Mouse (Mus musculus): Measurements from ENCODE around the gene Gcnt1.

Gene Gcnt1

DNA sequence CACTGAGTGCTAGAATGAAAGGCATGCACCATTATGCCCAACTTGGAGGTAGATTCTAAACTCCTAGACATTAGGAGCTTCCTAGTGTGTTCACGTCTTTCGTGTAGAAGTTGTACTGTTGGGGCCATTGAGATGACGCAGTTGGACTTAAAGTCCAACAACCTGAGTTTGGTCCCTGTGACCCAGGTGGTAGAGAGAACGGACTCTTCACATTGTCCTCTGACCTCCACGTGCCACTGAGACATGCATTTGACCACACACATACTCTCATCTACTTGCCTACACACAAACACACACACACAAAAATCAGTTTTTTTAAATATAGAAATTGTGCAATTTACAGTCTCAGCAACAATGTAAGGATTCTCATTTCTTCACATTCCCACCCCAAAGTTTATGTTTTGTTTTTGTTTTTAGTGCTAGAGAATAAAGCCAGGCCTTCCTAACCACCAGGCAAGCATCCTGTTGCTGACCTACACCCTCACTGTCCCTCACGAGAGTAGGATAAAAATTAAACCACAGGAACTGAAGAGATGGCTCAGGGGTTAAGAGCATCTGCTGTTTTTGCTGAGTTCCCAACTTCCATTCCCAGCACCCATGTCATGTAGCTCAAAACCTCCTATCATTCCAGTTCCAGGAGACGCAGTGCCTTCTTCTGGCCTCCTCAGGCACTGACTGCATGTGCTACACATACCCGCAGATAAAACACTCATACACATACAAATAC, 6.1 kb downstream of the Gcnt1 start:
- no peak for DNase-seq

DNA sequence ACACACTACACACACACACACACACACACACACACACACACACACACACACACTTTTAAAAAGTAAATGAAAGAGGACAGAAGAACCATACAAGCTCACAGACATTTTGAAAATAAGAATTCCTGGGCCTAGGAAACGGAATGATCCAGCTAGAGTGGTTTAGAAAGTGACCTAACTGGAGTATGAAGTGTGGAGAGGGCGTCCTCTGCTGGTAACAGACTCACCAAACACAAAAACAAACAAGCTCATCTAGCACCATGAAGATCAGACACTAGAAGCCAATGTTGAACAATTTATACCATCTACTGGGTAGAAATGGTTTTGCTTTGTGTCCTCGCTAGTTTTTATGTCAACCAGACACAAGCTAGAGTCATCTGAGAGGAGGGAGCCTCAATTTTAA, 7.9 kb downstream of the Gcnt1 start:
- DNase-seq, result peak in 1 of 2 experiments; percentile 14

- DNase-seq, result no peak
Observed at GRCm38 (mm10) chr19:17361181-17361580, 11.5 kb downstream of the Gcnt1 start.

DNA sequence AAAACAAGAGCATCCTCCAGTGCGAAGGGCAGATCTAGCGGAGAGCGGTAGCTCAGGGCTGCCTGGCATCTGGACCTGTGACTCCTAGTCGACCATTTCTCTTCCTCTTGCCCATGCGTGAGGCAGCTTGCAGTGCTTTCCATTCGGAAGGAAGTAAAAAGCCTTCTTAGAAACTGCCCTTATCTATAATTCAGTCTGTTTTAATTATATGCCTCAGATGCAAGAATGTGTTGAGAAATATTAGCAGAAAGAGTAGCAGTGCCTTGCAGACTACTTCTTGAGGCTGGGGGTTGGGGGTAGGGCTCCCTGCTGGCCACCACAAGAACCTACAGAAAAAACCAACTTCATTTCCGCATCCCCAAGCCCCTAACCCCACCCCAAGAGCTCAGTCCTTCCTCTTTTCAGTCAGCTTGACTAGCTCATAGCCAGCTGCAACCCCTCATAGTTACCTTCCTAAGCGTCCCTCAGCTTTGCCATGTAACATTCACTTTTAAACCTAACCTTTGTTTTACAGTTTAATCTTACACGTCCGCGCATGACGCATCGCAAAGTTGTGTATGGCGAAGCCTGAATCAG, 13.2 kb downstream of the Gcnt1 start:
- no peak for DNase-seq

DNA sequence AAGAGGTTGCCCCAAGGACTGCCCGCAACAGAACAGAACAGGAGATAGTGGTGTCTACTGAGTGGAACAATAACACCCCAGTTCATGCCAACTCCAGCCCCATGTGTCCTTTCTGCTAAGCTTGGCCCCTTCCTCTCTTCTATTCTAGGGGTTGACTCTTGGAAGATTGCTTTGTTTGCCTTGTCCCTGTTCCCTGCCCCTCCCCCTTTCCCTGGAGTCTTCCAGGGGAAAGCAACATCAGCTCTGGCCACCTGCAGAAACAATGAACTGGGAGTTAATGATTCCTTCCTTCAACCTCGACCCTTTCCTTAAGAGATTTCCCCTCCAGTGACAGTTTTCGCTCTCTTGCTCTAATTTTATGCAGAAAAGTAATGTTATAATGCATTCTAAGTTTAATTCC, 15.3 kb downstream of the Gcnt1 start:
- no peak for DNase-seq

DNA sequence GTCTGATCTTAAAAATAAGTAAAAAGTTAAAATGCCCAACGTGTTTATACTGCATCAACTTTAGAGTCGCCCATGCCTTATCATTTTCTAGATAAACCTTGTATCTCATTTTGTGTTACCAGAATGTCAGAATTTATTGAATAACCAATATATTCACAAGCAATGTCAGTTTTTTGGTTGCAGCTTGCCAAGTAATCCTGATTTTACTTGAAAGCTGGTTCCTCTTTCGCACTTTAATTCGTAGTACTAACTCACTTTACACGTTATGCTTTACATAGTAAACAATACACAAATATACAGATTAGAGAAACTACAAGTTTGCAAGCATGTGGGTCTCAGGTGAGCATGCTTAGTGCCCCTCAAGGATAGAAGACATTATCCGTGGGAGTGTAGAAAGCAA, 15.7 kb downstream of the Gcnt1 start:
- DNase-seq, result no peak

DNA sequence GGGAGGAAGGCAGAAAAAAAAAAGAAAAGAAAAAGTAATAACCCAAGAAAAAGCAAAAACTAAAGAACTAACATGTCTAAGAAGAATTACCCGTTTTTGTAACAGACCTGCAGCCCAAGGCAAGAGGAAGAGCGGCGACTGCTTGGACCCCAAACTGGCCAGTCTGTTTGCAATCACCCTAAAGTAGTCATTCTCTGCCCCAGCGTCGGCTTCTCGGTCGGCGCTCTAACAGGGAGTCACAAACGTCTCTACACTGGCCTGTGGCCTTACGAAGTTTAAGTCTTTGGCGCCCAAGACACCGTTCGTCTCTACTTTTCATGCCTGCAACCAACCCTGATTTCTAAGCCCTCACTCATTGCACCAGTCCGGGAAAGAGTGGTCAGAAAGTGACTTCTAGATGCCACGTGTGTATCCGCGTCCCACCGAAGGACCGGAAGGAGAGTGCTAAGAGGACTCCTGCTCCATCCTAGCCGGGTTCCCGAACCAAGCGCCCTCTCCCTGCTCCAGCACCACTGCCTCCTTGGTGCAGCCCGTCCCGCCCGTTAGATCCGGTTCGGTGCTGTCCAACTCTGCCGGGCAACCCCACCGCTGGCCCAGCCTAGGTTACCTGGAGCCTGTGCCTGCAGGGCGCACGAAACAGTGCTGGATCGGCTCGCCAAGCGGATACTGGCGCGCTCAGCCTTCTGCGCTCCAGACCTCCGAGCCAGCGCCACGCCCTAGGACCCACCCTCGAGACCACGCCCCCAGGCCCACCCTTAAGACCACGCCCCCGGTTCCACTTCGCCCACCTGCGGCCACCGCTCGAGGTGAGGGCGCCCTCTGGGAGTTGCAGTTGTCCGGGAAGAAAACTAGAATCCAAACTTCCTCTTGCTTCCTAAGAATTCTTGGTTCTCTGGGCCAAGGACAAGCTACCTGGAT, 16.4 kb downstream of the Gcnt1 start:
- DNase-seq, result peak; percentile 68 to 78

DNA sequence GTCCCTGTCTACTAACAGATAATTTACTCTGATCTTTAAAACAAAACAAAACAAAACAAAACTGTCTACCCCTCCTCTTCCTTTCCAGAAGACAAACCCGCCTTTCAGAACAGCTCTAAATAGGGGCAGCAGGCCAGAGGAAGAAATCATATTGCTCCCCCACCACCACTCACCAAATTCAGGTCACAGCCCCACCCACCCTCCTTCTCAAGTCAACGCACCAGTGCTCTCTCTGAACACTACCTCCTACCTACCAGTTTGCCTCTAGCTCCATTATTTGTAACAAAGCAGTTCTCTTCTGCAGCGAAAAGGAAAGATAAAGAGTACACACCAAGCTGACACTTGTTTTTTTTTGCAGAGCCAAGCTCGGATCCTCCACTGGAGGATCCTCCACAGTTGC, 17.3 kb downstream of the Gcnt1 start:
- no peak for DNase-seq

GRCm38 (mm10) chr19:17354797-17355196, 17.8 kb downstream of the Gcnt1 start:
- DNase-seq, result no peak

- no peak for DNase-seq
Observed at GRCm38 (mm10) chr19:17354362-17354761, 18.3 kb downstream of the Gcnt1 start.

GRCm38 (mm10) chr19:17353727-17354126, 18.9 kb downstream of the Gcnt1 start:
- DNase-seq, result no peak

DNA sequence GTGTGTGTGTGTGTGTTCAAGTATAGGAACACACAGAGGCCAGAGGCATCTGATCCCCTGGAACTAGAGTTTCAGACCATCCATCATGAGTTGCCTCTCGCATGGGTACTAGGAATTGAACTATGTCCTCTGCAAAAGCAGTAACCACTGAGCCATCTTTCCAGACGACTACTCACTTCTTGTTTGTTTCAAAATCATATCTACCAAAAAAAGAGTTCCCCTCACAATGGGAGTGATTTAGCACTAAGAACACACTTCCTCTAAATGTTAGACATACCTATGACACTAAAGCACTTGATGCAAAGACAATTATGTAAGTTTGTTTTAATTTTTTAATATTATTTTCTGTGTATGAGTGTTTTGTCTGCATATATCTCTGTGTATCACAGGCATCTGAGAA, 24.8 kb downstream of the Gcnt1 start:
- DNase-seq, result no peak

- no peak for DNase-seq
Observed at GRCm38 (mm10) chr19:17346716-17347474, 25.7 kb downstream of the Gcnt1 start.

- no peak for DNase-seq
Observed at GRCm38 (mm10) chr19:17344881-17345280, 27.8 kb downstream of the Gcnt1 start.

DNA sequence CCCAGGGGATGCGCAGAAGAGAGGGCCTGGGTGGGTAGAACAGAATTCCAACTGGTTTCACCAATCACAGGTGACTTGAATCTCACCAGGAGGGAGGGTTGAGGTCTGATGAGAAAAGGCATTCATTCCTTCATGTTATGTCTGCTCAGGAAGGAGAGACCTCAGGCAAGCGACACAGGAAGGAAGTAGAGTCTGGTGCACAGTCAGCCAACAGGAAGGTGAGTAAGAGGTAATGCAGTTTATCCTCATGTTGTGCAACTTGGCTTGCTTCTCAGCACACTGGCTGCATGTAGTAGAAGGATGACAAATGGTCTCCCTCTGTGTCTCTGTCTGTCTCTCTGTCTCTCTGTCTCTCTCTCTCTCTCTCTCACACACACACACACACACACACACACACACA, 33.1 kb downstream of the Gcnt1 start:
- DNase-seq, result peak in 1 of 2 experiments; percentile 9

GRCm38 (mm10) chr19:17337057-17337679, 35.5 kb downstream of the Gcnt1 start:
- no peak for DNase-seq

- DNase-seq, result no peak
Observed at GRCm38 (mm10) chr19:17336646-17337045, 36.0 kb downstream of the Gcnt1 start.

DNA sequence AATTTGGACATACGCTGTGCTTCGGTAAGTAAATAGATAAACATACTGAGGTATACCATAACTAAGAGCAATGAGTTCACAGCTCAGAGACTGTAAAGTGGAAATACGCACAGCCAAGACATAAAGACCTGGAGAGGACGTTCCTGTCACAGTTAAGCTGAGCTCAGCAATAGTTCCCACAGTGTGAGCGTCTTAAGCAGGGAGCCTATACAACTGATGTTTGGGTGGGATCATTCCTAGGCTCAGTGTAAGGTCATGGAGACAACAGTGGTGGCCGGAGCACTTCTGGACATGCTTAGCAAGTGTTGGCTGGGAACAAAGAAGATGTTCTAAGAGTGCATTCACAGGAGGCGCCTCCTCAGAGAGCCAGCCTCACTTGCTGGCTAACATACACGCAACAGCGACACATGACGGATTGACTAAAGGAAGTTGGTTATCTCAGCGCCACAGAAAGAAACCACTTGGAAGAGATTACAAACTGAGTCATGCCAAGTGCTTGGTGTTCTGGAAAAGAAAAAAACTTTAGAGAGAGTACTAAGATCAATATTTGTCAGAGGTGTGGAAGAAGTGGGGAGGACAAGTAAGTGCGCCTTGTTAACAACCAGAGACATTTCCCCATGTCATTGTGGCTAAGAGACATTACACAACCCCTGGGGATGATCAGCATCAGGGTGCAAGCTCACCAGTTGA, 37.9 kb downstream of the Gcnt1 start:
- peak in 1 of 2 experiments; percentile 26 for DNase-seq

DNA sequence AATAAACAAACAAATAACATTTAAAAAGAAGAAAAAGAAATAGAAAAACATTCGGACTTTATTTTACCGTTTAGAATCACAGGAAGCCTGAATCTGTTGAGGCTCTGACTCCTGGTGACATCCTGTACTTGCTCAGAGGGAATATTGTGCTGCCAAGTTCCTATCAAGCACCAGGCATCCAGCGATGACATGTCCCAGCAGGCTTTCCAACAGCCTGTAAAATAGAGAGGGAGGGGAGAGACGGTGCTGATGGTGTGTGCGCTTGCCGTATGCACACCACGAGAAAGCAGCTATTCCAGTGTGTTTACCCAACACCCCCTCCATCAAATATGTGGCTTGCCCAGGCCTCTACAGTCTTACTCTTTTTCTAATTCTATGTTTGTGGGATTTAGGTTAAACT, 39.6 kb downstream of the Gcnt1 start:
- DNase-seq, result no peak

- no peak for DNase-seq
Observed at GRCm38 (mm10) chr19:17328916-17329315, 43.7 kb downstream of the Gcnt1 start.

DNA sequence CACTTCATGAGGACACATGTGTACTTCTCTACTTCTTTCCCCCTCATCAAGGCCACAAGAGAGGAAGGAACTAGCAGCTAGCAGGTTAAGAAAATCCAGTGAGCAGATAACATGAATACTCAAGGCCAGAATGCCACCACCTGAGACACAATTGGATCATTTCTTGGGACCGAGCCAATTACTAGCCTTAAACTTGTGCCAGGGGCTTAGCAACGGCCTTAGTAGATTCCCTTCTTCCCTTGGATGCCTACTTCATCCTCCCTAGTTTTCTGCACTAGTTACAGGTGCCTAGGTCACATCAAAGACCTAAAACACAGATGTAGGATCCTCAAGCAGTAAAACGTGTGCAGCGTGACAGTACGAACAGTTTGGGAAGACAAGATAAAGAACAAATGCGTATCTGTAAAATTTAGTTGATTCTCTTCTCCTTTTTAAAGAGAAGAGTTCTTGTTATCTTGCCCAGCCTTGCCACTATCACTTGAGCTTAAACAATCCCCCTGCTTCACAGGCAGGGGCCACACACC, 44.7 kb downstream of the Gcnt1 start:
- no peak for DNase-seq
